Mouse (Mus musculus): ENCODE measurements around the gene C1rl. TPM values are rescaled to one million over a fixed set of nuclear protein-coding genes. Genes with fewer than 3 reads are reported as not detected.
"Not testable (repeated sequence)": the region's sequence is repeated elsewhere in the genome, so short reads cannot be mapped to it uniquely, and the experiment has no call there.

The C1rl gene
- polyA plus RNA-seq, 1 experiment from 2014 or later = 0.11 TPM

DNA sequence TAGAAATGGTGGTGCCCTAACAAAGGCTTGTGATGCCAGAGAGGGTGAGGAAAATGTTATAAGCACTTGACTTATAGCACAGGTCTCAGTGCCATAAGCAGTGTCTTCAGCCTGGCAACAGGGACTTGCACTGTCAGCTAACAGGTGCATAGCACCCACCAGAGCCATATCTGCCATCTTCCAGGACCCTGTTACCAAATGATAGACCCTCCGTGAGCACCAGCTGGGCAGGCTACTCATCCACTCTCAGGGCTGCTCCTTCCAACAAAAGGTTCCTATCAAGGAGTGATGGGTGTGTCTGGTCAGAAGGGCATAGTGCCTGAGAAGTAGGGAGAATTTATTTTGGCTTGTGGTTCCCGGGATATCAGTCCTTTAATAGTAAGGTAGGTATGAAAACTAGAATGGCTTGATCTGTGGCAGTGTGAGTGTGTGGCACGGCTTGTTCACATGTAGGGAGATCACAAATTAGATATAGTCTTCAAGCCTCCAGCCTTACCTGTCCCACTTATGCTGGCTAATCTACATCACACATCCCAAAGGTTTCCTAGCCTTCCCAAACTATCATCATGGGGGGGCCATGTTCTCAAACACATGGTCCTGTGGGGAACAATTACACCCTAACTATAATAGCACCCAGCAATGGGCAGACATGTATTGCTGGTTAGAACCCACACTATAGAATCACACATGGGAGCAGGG, 13.9 kb upstream of the C1rl start:
- no peaks in the 10 kb centered on the region for H3K4me1 ChIP-seq (replicated peaks; ENCODE audit: control insufficient read depth, insufficient read depth, low read length)
- H3K27ac ChIP-seq (ENCODE audit: low read length) = no peak overlapping the region
- H3K4me2 ChIP-seq (ENCODE audit: low read length) = no peak overlapping the region
- H3K36me3 ChIP-seq (ENCODE audit: control insufficient read depth, insufficient read depth) = no peaks in the 10 kb centered on the region
- no peak overlapping the region for H3K9ac ChIP-seq (replicated peaks; ENCODE audit: low read depth, low read length)
- H3K9me3 ChIP-seq (ENCODE audit: control insufficient read depth, low read length) = no peaks in the 10 kb centered on the region
- H3K4me3 ChIP-seq (replicated peaks; ENCODE audit: low read length) = no peak overlapping the region
- WGBS = 87% methylated on average over 3 of the region's 3 CpGs
- ATAC-seq = no peak
- H3K27me3 ChIP-seq (replicated peaks; ENCODE audit: control insufficient read depth, insufficient read depth, low read length) = no peaks in the 10 kb centered on the region

DNA sequence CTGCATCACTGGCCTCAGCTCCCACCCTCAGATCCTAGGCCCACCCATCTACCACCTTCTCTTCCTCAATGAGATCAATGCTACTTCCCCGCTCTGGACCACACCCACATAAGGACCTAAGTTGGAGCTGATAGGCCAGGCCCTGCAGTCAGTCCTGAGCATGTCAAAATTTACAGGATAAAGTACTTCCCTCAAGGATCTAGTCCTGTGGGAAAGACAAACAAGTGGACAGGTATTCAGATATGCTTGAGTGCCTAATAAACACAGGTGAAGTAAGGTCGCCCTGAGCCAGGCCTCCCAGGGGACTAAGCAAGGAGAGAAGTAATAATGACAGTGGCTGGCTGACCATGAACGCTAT, 13.4 kb upstream of the C1rl start:
- Histone ChIP-seq H3K4me1 (replicated peaks; ENCODE audit: control insufficient read depth, insufficient read depth, low read length) (no peaks in the 10 kb centered on the region), H3K4me2 (ENCODE audit: low read length) (no peak overlapping the region), H3K4me3 (replicated peaks; ENCODE audit: low read length) (no peak overlapping the region), H3K27me3 (replicated peaks; ENCODE audit: control insufficient read depth, insufficient read depth, low read length) (no peaks in the 10 kb centered on the region), H3K27ac (ENCODE audit: low read length) (no peak overlapping the region), H3K36me3 (ENCODE audit: control insufficient read depth, insufficient read depth) (no peaks in the 10 kb centered on the region), H3K9me3 (ENCODE audit: control insufficient read depth, low read length) (no peaks in the 10 kb centered on the region), H3K9ac (replicated peaks; ENCODE audit: low read depth, low read length) (no peak overlapping the region)
- ATAC-seq = no peak
- WGBS = 95% methylated on average over 3 of the region's 3 CpGs

DNA sequence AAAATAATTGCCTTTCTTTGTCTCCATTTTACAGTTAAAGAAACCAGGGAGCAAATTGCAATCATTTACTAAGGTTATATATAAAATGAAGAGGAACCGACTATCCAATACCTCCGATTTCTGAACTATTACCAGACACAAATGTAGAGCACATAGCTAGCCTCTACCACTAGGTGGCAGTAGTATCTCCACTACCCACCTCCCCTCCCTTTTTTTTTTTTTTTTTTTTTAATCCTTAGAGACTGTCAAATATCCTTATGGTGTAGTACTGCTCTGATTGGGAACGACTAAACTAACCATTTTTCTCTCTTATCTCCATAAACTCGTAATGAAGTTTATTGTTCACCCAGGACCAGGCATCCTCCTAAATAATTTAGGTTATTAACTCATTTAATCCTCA, 12.6 kb upstream of the C1rl start:
- Histone ChIP-seq H3K4me2 (ENCODE audit: low read length) (no peak overlapping the region), H3K4me1 (replicated peaks; ENCODE audit: control insufficient read depth, insufficient read depth, low read length) (no peaks in the 10 kb centered on the region), H3K27me3 (replicated peaks; ENCODE audit: control insufficient read depth, insufficient read depth, low read length) (no peaks in the 10 kb centered on the region), H3K27ac (ENCODE audit: low read length) (no peak overlapping the region), H3K9ac (replicated peaks; ENCODE audit: low read depth, low read length) (no peak overlapping the region), H3K9me3 (ENCODE audit: control insufficient read depth, low read length) (no peaks in the 10 kb centered on the region), H3K36me3 (ENCODE audit: control insufficient read depth, insufficient read depth) (no peaks in the 10 kb centered on the region), H3K4me3 (replicated peaks; ENCODE audit: low read length) (no peak overlapping the region)
- WGBS = 53% methylated on average over 4 of the region's 4 CpGs
- peak; percentile 39; the same call in 1 of the 2 replicates for ATAC-seq

DNA sequence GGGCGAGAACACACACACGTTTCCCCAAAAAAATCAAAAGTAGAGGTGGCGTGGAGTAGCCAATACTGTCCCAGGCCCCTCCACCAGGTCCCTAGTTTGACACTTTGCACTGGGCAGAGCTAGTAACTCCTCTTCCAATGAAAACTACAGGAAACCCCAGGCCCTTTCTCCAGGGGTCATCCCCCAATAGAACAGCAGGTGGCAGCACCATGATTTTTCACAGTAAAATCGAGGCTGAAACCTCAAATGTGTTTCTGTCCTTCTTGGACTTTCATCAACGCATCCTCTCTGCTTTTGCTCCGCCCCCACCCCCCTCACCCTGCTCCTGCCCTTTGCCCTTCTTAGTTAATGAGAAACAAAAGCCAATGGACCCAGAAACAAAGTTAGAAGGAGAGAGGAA, 11.3 kb upstream of the C1rl start:
- ATAC-seq = no peak
- WGBS = 26% methylated on average over 6 of the region's 6 CpGs

DNA sequence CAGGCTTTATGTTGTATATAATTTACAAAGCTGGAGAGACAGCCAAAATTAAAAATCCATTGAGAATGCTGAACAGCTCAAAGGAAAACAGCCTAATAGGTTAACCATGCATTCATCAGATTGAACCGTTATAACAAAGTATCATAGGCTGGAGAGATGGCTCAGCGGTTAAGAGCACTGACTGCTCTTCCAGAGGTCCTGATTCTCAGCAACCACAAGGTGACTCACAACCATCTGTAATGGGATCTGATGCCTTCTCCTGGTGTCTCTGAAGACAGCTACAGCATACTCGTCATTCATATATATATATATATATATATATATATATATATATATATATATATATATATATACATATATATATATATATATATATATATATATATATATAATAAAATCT, 9.1 kb upstream of the C1rl start:
- H3K27me3 ChIP-seq (replicated peaks; ENCODE audit: control insufficient read depth, insufficient read depth, low read length); H3K4me3 ChIP-seq (replicated peaks; ENCODE audit: low read length); ATAC-seq; H3K4me1 ChIP-seq (replicated peaks; ENCODE audit: control insufficient read depth, insufficient read depth, low read length); H3K9ac ChIP-seq (replicated peaks; ENCODE audit: low read depth, low read length); H3K4me2 ChIP-seq (ENCODE audit: low read length); H3K36me3 ChIP-seq (ENCODE audit: control insufficient read depth, insufficient read depth); H3K9me3 ChIP-seq (ENCODE audit: control insufficient read depth, low read length); H3K27ac ChIP-seq (ENCODE audit: low read length): not testable (repeated sequence)
- WGBS = 79% methylated on average over 3 of the region's 3 CpGs

More for the DNA sequence above, 11.3 kb upstream of the C1rl start:
- Histone ChIP-seq H3K4me1 (replicated peaks; ENCODE audit: control insufficient read depth, insufficient read depth, low read length) (no peaks in the 10 kb centered on the region), H3K4me3 (replicated peaks; ENCODE audit: low read length) (no peak overlapping the region), H3K36me3 (ENCODE audit: control insufficient read depth, insufficient read depth) (no peaks in the 10 kb centered on the region), H3K9me3 (ENCODE audit: control insufficient read depth, low read length) (no peaks in the 10 kb centered on the region), H3K27me3 (replicated peaks; ENCODE audit: control insufficient read depth, insufficient read depth, low read length) (no peaks in the 10 kb centered on the region), H3K4me2 (ENCODE audit: low read length) (no peak overlapping the region), H3K9ac (replicated peaks; ENCODE audit: low read depth, low read length) (no peak overlapping the region), H3K27ac (ENCODE audit: low read length) (no peak overlapping the region)

DNA sequence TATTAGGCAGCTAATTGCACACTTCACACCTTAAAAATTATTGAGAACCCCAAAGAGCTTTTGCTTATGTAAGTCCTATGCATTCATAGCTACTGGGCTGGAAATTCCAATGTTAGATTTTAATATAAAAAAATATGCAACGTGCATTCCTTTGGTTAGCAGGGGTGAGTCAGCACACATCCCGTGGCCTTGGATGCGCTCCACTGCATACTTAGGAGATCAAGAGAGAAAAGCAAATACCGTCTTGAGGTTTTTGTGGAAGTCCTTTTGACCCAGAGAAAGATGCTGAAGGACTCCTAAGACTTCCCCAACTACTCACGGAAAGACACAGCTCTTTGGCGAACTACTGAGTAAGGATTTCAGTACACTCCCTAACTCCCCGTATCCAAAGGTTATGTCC, 8.1 kb upstream of the C1rl start:
- no peak overlapping the region for H3K4me3 ChIP-seq (replicated peaks; ENCODE audit: low read length)
- H3K4me2 ChIP-seq (ENCODE audit: low read length) = peak overlapping the region; percentile 39; the same call in 1 of the 2 replicates
- WGBS = 85% methylated on average over 7 of the region's 7 CpGs
- H3K9me3 ChIP-seq (ENCODE audit: control insufficient read depth, low read length) = no peaks in the 10 kb centered on the region
- ATAC-seq = no peak
- H3K4me1 ChIP-seq (replicated peaks; ENCODE audit: control insufficient read depth, insufficient read depth, low read length) = no peaks in the 10 kb centered on the region
- no peaks in the 10 kb centered on the region for H3K36me3 ChIP-seq (ENCODE audit: control insufficient read depth, insufficient read depth)
- no peak overlapping the region for H3K9ac ChIP-seq (replicated peaks; ENCODE audit: low read depth, low read length)
- no peaks in the 10 kb centered on the region for H3K27me3 ChIP-seq (replicated peaks; ENCODE audit: control insufficient read depth, insufficient read depth, low read length)
- H3K27ac ChIP-seq (ENCODE audit: low read length) = no peak overlapping the region

DNA sequence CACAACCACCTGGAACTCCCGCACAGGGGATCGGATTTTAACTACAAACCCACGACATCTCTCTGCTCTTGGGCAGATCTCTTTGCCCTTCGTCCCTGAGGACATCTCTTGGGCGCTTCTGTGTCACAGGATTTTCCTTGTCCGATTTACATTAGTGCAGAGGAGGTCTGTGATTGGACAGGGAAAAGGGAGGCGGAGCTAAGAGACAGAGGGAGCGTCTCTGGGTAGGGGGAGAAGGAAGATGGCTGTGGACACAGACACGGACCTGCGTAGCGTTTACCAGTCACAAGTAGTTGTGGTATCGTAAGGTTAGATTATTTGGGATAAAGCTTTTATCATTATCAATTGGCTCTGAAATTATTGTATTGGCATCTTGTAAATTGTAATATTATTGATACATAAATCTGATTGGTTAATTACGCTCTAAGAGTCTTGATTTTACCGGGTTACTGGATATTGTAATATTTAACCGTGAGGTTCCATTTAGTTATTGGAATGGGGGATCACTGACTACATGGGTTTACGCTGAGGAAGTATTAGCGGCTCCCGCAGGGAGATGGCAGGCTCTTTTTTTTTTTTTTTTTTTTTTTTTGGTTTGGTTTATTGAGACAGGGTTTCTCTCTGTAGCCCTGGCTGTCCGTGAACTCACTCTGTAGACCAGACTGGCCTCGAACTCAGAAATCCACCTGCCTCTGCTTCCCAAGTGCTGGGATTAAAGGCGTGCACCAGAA, 7.3 kb upstream of the C1rl start:
- Histone ChIP-seq H3K27ac (ENCODE audit: low read length) (no peak overlapping the region), H3K36me3 (ENCODE audit: control insufficient read depth, insufficient read depth) (no peaks in the 10 kb centered on the region), H3K4me3 (replicated peaks; ENCODE audit: low read length) (peak overlapping the region; percentile 27), H3K27me3 (replicated peaks; ENCODE audit: control insufficient read depth, insufficient read depth, low read length) (no peaks in the 10 kb centered on the region), H3K9ac (replicated peaks; ENCODE audit: low read depth, low read length) (no peak overlapping the region), H3K9me3 (ENCODE audit: control insufficient read depth, low read length) (no peaks in the 10 kb centered on the region), H3K4me2 (ENCODE audit: low read length) (peak overlapping the region; percentile 39), H3K4me1 (replicated peaks; ENCODE audit: control insufficient read depth, insufficient read depth, low read length) (no peaks in the 10 kb centered on the region)
- peak; percentile 93 for ATAC-seq
- 32% methylated on average over 21 of the region's 21 CpGs for WGBS

DNA sequence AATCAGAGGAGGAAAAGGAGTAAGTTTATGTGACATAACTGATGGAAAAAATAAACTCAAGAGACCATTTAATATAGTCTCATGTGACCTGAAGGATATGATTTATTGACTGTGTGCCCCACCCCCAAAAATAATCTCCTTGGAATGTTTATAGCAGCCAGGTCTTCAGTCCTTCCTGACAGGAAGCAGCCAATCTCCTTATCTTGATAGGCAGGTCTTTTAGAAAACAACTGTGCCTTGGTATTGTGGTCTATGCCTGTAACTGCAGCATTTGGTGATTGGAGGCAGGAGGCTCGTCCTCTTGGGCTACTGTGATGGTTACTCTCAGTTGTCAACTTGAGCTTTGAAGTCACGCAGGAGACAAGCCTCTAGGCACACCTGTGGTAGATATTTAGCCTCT, 5.4 kb upstream of the C1rl start:
- Histone ChIP-seq H3K9ac (replicated peaks; ENCODE audit: low read depth, low read length) (no peak overlapping the region), H3K27me3 (replicated peaks; ENCODE audit: control insufficient read depth, insufficient read depth, low read length) (no peaks in the 10 kb centered on the region), H3K27ac (ENCODE audit: low read length) (no peak overlapping the region), H3K4me3 (replicated peaks; ENCODE audit: low read length) (no peak overlapping the region), H3K4me1 (replicated peaks; ENCODE audit: control insufficient read depth, insufficient read depth, low read length) (no peaks in the 10 kb centered on the region), H3K4me2 (ENCODE audit: low read length) (no peak overlapping the region), H3K36me3 (ENCODE audit: control insufficient read depth, insufficient read depth) (no peaks in the 10 kb centered on the region), H3K9me3 (ENCODE audit: control insufficient read depth, low read length) (no peaks in the 10 kb centered on the region)
- 57% methylated on average over 2 of the region's 2 CpGs for WGBS
- no peak for ATAC-seq

- Histone ChIP-seq H3K27ac (ENCODE audit: low read length) (no peak overlapping the region), H3K36me3 (ENCODE audit: control insufficient read depth, insufficient read depth) (no peaks in the 10 kb centered on the region), H3K9ac (replicated peaks; ENCODE audit: low read depth, low read length) (no peak overlapping the region), H3K4me2 (ENCODE audit: low read length) (no peak overlapping the region), H3K4me3 (replicated peaks; ENCODE audit: low read length) (no peak overlapping the region), H3K27me3 (replicated peaks; ENCODE audit: control insufficient read depth, insufficient read depth, low read length) (no peaks in the 10 kb centered on the region), H3K9me3 (ENCODE audit: control insufficient read depth, low read length) (no peaks in the 10 kb centered on the region), H3K4me1 (replicated peaks; ENCODE audit: control insufficient read depth, insufficient read depth, low read length) (no peaks in the 10 kb centered on the region)
- 76% methylated on average over 4 of the region's 4 CpGs for WGBS
- ATAC-seq = no peak
Observed at GRCm38 (mm10) chr6:124488952-124489351, 4.0 kb upstream of the C1rl start.
